Mouse (Mus musculus) neural tube, embryonic 12.5 days (tissue): ENCODE data around the gene Yipf6. TPM values are rescaled to one million over a fixed set of nuclear protein-coding genes. Genes with fewer than 3 reads are reported as not detected.

Experiments used
- ATAC-seq: fragments of 200-750 bp; cut with Nextera tagmentation; 2 replicates; pipeline ENCODE4 v1.8.0; 2017; ENCODE audit warnings: low read depth, mild to moderate bottlenecking, moderate TSS enrichment, moderate library complexity; ENCODE audit not compliant: low FRiP score
- H3K27ac ChIP-seq: fragments of 300-500 bp; sonication (generic); 2 replicates; pipeline ENCODE4 v1.5.1; 2016
- H3K27me3 ChIP-seq: fragments of 300-500 bp; sonication (generic); replicated peaks from 2 replicates; pipeline ENCODE4 v1.6.1; 2016; ENCODE audit warnings: mild to moderate bottlenecking
- H3K36me3 ChIP-seq: fragments of 300-500 bp; sonication (generic); 2 replicates; pipeline ENCODE4 v1.6.1; 2016; ENCODE audit warnings: mild to moderate bottlenecking
- H3K4me1 ChIP-seq: fragments of 300-500 bp; sonication (generic); 2 replicates; pipeline ENCODE4 v1.6.1; 2016
- H3K4me2 ChIP-seq: fragments of 300-500 bp; sonication (generic); replicated peaks from 2 replicates; pipeline ENCODE4 v1.6.1; 2016; ENCODE audit warnings: mild to moderate bottlenecking
- H3K4me3 ChIP-seq: fragments of 300-500 bp; sonication (generic); 2 replicates; pipeline ENCODE4 v1.5.1; 2016
- H3K9ac ChIP-seq: fragments of 300-500 bp; sonication (generic); 2 replicates; pipeline ENCODE4 v1.6.1; 2016; ENCODE audit warnings: mild to moderate bottlenecking
- H3K9me3 ChIP-seq: fragments of 300-500 bp; sonication (generic); 2 replicates; pipeline ENCODE4 v1.6.1; 2016; ENCODE audit warnings: mild to moderate bottlenecking
- WGBS: fragments of 180-500 bp; shearing (Covaris S2); methylation state at CpG from one replicate; pipeline ENCODE4 v1.1.7; 2016; 5-methylcytosine and 5-hydroxymethylcytosine counted together
- polyA plus RNA-seq: library from polyadenylated mRNA; unstranded; fragments of >200 nt; fragmentation: Nextera tagmentation; extraction: Ambion mirVana; gene quantifications from 2 replicates; pipeline ENCODE4 v1.2.1, GENCODE M21; 2016

The Yipf6 gene
- polyA plus RNA-seq, result 21.9 and 22.1 TPM in 2 replicates

DNA sequence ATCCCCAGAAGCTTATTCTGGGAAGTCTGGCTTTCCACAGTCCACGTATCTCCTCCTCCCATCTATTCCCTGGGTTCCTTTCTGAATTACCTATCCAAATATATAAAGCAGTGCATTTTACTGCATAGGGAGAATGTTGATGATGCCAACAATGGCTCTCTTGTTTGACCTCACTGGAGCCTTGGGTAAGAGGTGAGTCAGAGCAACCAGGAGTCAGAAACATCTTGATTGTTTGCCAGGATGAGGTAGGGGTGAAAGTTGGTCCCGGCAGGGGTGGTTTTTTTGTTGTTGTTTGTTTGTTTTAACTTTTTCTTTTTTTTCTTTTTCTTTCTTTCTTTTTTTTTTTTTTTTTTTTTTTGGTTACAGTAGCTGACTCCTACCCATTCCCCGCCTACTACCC is at the start of gene Yipf6:
TSS of gene Yipf6 (plus strand) at position 216 of the 400 bp plus-strand sequence.
- Histone ChIP-seq H3K27ac (peak within 1 kb of the TSS; percentile 82; the same call in 1 of the 2 replicates), H3K4me3 (peak within 1 kb of the TSS; percentile 51), H3K4me2 (peak within 1 kb of the TSS; percentile 61), H3K9ac (peak within 1 kb of the TSS; percentile 61), H3K4me1 (peaks cover 6% of the 10 kb centered on the region; the same call in 1 of the 2 replicates), H3K9me3 (no peaks in the 10 kb centered on the region), H3K36me3 (no peaks in the 10 kb centered on the region), H3K27me3 (no peaks in the 10 kb centered on the region)
- no peak for ATAC-seq
- 72% methylated on average over 3 of the region's 3 CpGs for WGBS

DNA sequence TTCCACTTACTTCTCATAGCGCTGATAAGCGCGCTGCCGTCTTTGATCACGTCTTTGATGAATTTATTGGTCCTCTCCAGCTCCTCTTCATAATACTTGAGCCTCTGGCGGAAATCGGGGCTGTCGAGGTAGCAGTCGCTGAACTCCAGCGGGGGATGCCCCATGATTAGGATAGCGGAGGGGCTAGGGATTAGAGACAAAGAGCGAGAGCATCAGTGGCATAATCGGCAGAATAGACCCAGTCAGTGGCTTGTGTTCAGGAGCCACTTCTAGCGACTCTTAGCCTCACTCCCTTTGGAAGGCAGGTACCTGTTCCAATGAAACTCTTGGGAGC is 46.1 kb upstream of the Yipf6 start:
- Histone ChIP-seq H3K27ac (0 out of 2 replicates have a peak overlapping the region, but pooled peaks have one; percentile 46), H3K36me3 (no peaks in the 10 kb centered on the region), H3K27me3 (0 out of 2 replicates have a peak, but pooled peaks cover 3% of the 10 kb centered on the region), H3K4me2 (peak overlapping the region; percentile 54), H3K4me1 (no peaks in the 10 kb centered on the region), H3K4me3 (peak overlapping the region; percentile 54), H3K9ac (peak overlapping the region; percentile 57), H3K9me3 (no peaks in the 10 kb centered on the region)
- 13% methylated on average over 14 of the region's 14 CpGs for WGBS
- ATAC-seq, result no peak; the same call in 1 of the 2 replicates

DNA sequence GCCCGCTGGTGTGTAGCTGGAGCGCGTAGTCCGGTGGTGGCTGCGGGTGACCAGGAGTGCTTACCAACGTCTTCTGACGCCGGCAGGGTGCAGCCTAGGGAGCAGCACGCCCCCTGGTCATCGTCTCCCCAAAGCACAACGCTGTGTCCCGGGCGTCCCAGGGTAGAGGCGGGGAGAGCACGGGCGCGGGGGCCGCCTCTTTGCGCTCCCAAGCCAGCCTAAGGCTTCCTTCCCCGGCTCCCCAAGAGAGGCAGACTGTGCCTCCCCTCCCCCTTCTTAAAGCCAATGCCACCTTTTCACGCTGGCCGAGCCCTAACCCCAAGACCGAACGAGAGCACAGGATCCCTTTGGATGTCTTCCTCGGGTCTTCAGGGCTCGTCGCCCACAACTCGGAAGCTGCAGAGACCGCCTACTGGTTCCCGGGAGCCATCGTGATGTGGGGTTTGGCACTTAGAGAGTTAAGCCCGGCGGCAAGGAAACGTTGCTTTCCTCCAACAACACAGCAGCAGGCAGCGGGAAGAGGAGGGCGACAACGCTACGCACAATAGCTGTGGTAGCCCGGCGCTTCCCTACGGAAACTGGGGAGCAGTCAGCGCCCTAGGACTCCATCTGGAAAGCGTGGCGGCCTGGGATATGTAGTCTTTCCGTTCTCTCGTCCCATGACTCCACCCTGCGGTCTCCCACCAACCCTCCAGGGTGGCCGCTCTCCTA is 45.6 kb upstream of the Yipf6 start, which contains the start of gene Ophn1:
TSS of gene Ophn1 (minus strand) at position 620 of the 711 bp plus-strand sequence.
- Histone ChIP-seq H3K27me3 (0 out of 2 replicates have a peak, but pooled peaks cover 3% of the 10 kb centered on the region), H3K4me1 (no peaks in the 10 kb centered on the region), H3K4me3 (peak within 1 kb of the TSS; percentile 54), H3K9ac (peak within 1 kb of the TSS; percentile 57), H3K36me3 (no peaks in the 10 kb centered on the region), H3K9me3 (no peaks in the 10 kb centered on the region), H3K4me2 (peak within 1 kb of the TSS; percentile 54), H3K27ac (peak within 1 kb of the TSS; percentile 46; the same call in 1 of the 2 replicates)
- peak; percentile 95 for ATAC-seq
- 15% methylated on average over 48 of the region's 48 CpGs for WGBS

DNA sequence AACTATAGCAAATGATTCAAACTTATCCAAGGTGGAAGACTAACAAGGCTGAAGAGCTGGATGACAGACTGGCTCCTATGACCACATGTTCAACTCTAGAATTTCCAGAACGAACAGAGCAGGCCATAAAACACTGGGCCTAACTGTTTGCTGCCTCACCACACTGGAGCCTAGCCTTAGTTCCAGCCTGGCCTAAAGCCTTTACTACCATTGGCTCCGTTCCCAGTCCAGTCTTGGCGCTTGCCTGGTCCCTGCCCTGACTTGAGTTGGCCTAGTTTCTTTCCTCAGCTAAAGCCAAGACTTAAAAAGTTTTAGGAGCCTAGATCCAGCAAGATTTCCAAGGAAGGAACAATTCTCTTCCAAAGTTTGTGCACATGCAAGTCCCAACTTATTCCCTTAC is 37.8 kb upstream of the Yipf6 start:
- H3K4me1 ChIP-seq, result no peaks in the 10 kb centered on the region
- H3K36me3 ChIP-seq, result no peaks in the 10 kb centered on the region
- ATAC-seq, result no peak
- H3K27ac ChIP-seq, result no peak overlapping the region
- H3K9me3 ChIP-seq, result no peaks in the 10 kb centered on the region
- H3K9ac ChIP-seq, result no peak overlapping the region
- H3K27me3 ChIP-seq, result no peaks in the 10 kb centered on the region
- 72% methylated on average over 3 of the region's 3 CpGs for WGBS
- H3K4me3 ChIP-seq, result no peak overlapping the region
- H3K4me2 ChIP-seq, result no peak overlapping the region

DNA sequence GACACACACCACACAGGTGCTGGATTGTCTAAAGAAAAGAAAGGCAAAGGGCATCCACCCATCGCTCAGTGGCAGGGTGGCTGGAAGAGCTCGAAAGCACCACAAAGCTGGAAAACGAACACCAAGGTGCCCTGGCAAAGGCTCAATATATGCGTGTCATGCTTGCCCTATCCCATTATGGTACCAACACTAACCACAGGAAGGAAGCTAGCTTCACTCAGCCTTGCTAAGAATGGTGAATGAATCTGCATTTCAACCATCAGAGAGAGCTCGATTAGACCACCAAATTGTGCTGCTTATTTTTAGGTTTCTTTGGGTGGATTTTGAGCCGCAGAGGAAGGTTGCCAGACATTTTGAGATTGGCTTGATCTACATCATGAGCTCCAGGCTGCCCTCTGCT is 31.9 kb upstream of the Yipf6 start:
- no peak overlapping the region for H3K27ac ChIP-seq
- no peaks in the 10 kb centered on the region for H3K36me3 ChIP-seq
- H3K4me2 ChIP-seq, result no peak overlapping the region
- no peaks in the 10 kb centered on the region for H3K4me1 ChIP-seq
- H3K9ac ChIP-seq, result no peak overlapping the region
- H3K4me3 ChIP-seq, result no peak overlapping the region
- no peak for ATAC-seq
- WGBS, result 89% methylated on average over 6 of the region's 6 CpGs
- no peaks in the 10 kb centered on the region for H3K9me3 ChIP-seq
- H3K27me3 ChIP-seq, result no peaks in the 10 kb centered on the region

DNA sequence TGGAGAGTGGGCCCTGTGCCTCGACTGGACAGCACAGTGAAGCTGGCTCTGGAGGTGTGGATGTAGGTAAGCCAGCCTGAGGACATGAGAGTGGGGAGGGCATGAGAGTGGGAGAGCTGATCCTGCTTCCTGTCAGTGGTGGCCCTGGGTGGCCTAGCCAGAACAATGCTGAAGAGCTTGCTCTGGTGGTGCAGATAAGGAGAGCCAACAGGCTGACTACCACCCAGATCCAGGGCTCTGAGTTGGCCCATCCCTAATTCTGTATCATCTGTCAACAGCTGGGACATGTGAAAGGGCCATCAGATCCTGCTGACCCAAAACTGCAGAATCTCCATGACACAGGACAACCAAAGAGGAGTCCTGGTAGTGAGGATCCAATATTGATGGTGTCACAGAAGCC is 27.2 kb upstream of the Yipf6 start:
- H3K9me3 ChIP-seq, result no peaks in the 10 kb centered on the region

DNA sequence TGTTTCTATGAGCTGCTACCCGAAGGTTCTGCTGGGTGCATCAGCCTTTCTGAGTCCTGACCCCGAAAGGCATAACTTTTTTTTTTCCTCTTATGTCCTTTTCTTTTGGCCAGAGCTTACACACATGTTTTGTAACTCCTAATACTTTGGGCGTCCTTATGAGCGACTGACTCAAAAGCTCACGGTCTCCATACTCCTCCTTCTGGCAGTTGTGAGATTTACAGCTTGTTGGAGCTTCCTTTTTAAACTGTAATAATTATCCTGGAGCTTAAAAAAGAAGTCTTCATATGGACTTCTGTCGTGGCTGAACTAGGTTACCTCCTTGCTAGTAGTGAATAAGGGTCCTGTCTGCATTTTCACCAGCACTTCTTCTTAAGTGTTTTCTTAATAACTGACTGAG is 16.7 kb upstream of the Yipf6 start:
- Histone ChIP-seq H3K27me3 (no peaks in the 10 kb centered on the region), H3K36me3 (no peaks in the 10 kb centered on the region), H3K9ac (no peak overlapping the region), H3K4me2 (no peak overlapping the region), H3K9me3 (no peaks in the 10 kb centered on the region), H3K4me3 (no peak overlapping the region), H3K4me1 (no peaks in the 10 kb centered on the region), H3K27ac (no peak overlapping the region)
- 34% methylated on average over 6 of the region's 6 CpGs for WGBS
- no peak for ATAC-seq

More for the DNA sequence above, 27.2 kb upstream of the Yipf6 start:
- Histone ChIP-seq H3K27ac (no peak overlapping the region), H3K4me1 (no peaks in the 10 kb centered on the region), H3K36me3 (no peaks in the 10 kb centered on the region), H3K27me3 (no peaks in the 10 kb centered on the region), H3K9ac (no peak overlapping the region), H3K4me2 (no peak overlapping the region), H3K4me3 (no peak overlapping the region)
- WGBS, result 76% methylated on average over 1 of the region's 1 CpGs
- ATAC-seq, result no peak

DNA sequence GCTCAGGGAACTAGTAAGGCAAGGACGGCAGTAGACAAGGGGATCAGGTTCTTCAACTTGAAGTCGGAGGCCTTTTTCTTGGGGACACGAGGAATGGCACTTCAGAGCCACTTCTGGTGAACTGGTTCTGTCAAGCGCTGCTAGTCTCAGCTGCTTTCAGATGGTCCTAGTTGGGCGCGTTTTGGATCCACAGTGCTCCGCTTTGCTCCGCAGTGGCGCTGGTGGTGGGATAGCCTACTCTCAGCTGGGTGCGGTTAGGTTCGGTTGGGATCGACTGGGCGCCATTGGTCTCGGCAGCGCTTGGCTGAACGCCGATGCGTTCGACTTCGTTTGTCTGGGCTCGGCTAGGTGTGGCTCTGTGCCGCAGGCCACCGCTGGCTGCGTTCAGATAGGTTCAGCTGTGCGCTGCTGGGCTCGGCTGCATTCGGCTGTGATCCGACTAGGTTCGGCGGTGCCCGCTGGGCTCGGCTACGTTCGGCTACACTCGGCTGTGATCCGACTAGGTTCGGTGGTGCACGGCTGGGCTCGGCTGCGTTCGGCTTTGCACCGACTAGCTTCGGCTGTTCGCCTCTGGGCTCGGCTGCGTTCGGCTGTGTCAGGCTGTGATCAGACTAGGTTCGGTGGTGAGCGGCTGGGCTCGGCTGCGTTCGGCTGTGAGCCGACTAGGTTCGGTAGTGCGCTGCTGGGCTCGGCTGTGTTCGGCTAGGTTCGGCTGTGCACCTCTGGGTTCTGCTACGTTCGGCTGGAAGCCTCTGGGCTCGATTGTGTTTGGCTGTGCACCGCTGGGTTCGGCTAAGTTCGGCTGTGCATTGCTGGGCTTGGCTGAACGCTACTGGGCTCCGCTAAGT is 815 bp downstream of the Yipf6 start:
- H3K4me3 ChIP-seq, result peak overlapping the region; percentile 51
- H3K27me3 ChIP-seq, result no peaks in the 10 kb centered on the region
- peak overlapping the region; percentile 82 for H3K27ac ChIP-seq
- peak; percentile 94 for ATAC-seq
- peaks cover 6% of the 10 kb centered on the region; the same call in 1 of the 2 replicates for H3K4me1 ChIP-seq
- WGBS, result 14% methylated on average over 66 of the region's 66 CpGs
- H3K4me2 ChIP-seq, result peak overlapping the region; percentile 61
- H3K9ac ChIP-seq, result peak overlapping the region; percentile 61
- H3K36me3 ChIP-seq, result no peaks in the 10 kb centered on the region
- H3K9me3 ChIP-seq, result no peaks in the 10 kb centered on the region

DNA sequence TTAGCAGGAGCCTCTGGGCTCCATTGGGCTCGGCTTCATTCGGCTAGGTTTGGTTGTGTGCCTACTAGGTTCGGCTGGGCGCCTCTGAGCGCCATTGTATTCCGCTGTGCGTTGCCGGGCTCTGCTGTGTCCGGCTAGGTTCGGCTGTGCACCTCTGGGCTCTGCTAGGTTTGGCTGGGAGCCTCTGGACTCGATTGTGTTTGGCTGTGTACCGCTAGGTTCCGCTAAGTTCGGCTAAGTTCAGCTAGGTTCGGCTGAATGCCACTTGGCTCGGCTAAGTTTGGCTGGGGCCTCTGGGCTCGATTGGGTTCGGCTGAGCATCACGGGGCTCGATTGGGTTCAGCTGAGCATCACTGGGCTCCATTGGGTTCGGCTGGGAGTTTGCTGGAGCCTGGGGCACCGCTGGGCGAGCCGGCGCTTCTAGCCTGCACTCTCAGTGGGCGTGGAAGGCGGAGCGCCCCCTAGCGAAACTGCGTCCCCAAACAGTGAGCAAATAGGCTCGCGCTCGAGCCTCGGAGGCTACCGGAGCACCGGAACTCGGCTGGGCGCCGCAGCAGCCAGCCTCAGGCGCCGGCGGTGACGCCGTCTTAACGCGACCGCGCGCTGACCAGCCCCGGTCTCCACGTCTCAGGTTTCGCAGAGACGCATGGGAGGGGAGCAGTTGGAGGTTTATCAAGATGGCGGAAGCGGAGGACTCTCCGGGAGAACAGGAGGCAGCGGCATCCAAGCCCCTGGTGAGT is 1.6 kb downstream of the Yipf6 start:
- H3K9ac ChIP-seq, result peak overlapping the region; percentile 61
- WGBS, result 23% methylated on average over 57 of the region's 57 CpGs
- H3K4me1 ChIP-seq, result peaks cover 6% of the 10 kb centered on the region; the same call in 1 of the 2 replicates
- H3K27me3 ChIP-seq, result no peaks in the 10 kb centered on the region
- peak overlapping the region; percentile 82 for H3K27ac ChIP-seq
- H3K9me3 ChIP-seq, result no peaks in the 10 kb centered on the region
- H3K36me3 ChIP-seq, result no peaks in the 10 kb centered on the region
- peak overlapping the region; percentile 51 for H3K4me3 ChIP-seq
- peak; percentile 90 for ATAC-seq
- peak overlapping the region; percentile 61 for H3K4me2 ChIP-seq

DNA sequence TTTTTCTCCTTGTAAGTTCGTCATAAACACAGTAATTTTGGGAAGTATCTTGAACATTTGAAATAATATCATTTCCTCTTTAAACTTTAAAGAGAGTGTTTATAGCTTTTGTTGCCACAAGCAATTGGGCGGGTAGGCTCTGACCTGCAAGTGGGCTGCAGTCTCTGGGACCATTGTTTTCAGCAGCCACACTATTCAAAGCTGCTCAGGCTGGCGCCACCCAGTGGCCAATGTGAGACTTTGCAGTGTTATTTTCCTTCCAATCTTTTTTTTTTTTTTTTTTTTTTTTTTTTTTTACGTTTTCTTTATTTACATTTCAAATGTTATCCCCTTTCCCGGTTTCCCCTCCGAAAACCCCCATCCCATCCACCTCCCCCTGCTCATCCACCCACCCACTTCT is 17.8 kb downstream of the Yipf6 start:
- no peaks in the 10 kb centered on the region for H3K4me1 ChIP-seq
- ATAC-seq, result no peak
- no peak overlapping the region for H3K4me2 ChIP-seq
- 29% methylated on average over 6 of the region's 6 CpGs for WGBS
- H3K9ac ChIP-seq, result no peak overlapping the region
- H3K27ac ChIP-seq, result no peak overlapping the region
- H3K27me3 ChIP-seq, result no peaks in the 10 kb centered on the region
- H3K4me3 ChIP-seq, result no peak overlapping the region
- no peaks in the 10 kb centered on the region for H3K9me3 ChIP-seq
- H3K36me3 ChIP-seq, result no peaks in the 10 kb centered on the region

DNA sequence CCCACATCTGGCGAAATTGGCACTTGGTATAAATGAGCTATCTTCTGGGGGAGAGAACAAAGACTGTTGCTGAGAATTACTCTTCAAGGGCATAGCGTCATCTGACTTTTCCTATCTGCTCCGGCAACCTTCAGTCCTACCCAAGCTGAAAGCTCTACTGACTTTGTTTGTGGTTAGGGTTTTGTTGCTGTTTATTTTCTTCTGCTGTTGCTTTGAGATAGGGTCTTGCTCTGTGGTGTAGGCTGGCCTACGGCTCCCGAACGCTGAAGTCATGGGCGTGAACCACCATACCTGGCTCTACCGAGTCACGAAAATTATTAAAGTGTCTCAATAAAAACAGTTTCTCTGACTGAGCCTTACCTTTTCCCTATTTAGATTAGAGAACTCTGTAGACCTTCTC is 22.2 kb downstream of the Yipf6 start:
- no peaks in the 10 kb centered on the region for H3K27me3 ChIP-seq
- no peak overlapping the region for H3K4me3 ChIP-seq
- no peak for ATAC-seq
- H3K4me2 ChIP-seq, result no peak overlapping the region
- H3K9ac ChIP-seq, result no peak overlapping the region
- WGBS, result 88% methylated on average over 9 of the region's 9 CpGs
- H3K4me1 ChIP-seq, result no peaks in the 10 kb centered on the region
- H3K9me3 ChIP-seq, result no peaks in the 10 kb centered on the region
- no peaks in the 10 kb centered on the region for H3K36me3 ChIP-seq
- H3K27ac ChIP-seq, result no peak overlapping the region

DNA sequence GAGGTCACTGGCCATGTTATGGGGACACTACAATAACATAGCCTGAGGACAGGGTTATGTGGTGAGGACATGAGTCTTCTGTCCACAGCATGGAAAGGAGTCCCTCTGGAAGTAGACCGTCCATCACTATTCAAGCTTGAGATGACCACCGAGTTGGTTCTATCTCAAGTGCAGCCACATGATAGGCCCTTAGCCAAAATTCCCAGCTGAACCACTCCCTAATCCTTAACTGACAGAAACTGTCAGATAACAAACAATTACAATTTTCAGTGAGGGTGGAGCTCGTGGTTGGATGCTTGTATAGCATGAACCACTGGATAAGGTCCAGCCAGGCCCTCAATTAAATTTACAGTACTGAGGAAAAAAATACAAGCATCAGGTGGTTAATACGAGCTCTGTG is 22.9 kb downstream of the Yipf6 start:
- Histone ChIP-seq H3K4me1 (no peaks in the 10 kb centered on the region), H3K27me3 (no peaks in the 10 kb centered on the region), H3K27ac (no peak overlapping the region), H3K4me3 (no peak overlapping the region), H3K9me3 (no peaks in the 10 kb centered on the region), H3K4me2 (no peak overlapping the region), H3K9ac (no peak overlapping the region), H3K36me3 (no peaks in the 10 kb centered on the region)
- WGBS, result 70% methylated on average over 4 of the region's 4 CpGs
- ATAC-seq, result no peak
